Mouse (Mus musculus): Measurements from ENCODE around the gene Prc1. TPM values are rescaled to one million over a fixed set of nuclear protein-coding genes. Genes with fewer than 3 reads are reported as not detected.

Gene Prc1
- 121 and 130 TPM in 2 replicates for polyA plus RNA-seq (2015; fragmentation: Nextera tagmentation; extraction: Ambion mirVana)

GRCm38 (mm10) chr7:80294062-80294763 is at the start of gene Prc1:
Prc1 (plus strand) TSS chr7:80294450.
- H3K36me3 ChIP-seq: peaks cover 17% of the 10 kb centered on the region
- H3K27ac ChIP-seq: peak within 1 kb of the TSS; percentile 88
- H3K4me3 ChIP-seq: peak within 1 kb of the TSS; percentile 88
- WGBS: under 1% methylated on average over 52 of the region's 52 CpGs
- peak within 1 kb of the TSS; percentile 72 for H3K4me2 ChIP-seq
- peaks cover 23% of the 10 kb centered on the region for H3K4me1 ChIP-seq
- H3K9ac ChIP-seq: peak within 1 kb of the TSS; percentile 87
- no peaks in the 10 kb centered on the region for H3K27me3 ChIP-seq
- H3K9me3 ChIP-seq: no peaks in the 10 kb centered on the region
- ATAC-seq (ENCODE audit: insufficient number of reproducible peaks, insufficient read depth, low FRiP score, low TSS enrichment, low read depth): peak; percentile 99

GRCm38 (mm10) chr7:80244851-80245250 is 49.4 kb upstream of the Prc1 start:
- Histone ChIP-seq H3K36me3 (peaks cover 14% of the 10 kb centered on the region), H3K27ac (no peak overlapping the region), H3K4me3 (no peak overlapping the region), H3K4me2 (no peak overlapping the region), H3K9me3 (peaks cover 3% of the 10 kb centered on the region; the same call in 1 of the 2 replicates), H3K4me1 (no peaks in the 10 kb centered on the region), H3K9ac (no peak overlapping the region), H3K27me3 (no peaks in the 10 kb centered on the region)
- ATAC-seq (ENCODE audit: insufficient number of reproducible peaks, insufficient read depth, low FRiP score, low TSS enrichment, low read depth): no peak
- 91% methylated on average over 4 of the region's 4 CpGs for WGBS

GRCm38 (mm10) chr7:80246148-80246721 is 48.0 kb upstream of the Prc1 start, which contains the start of gene Ttll13:
Ttll13 (plus strand) TSS chr7:80246376.
- no peaks in the 10 kb centered on the region for H3K4me1 ChIP-seq
- peak within 1 kb of the TSS; percentile 60 for H3K27ac ChIP-seq
- peak within 1 kb of the TSS; percentile 66 for H3K4me2 ChIP-seq
- peak within 1 kb of the TSS; percentile 65 for H3K4me3 ChIP-seq
- peak; percentile 94 for ATAC-seq (ENCODE audit: insufficient number of reproducible peaks, insufficient read depth, low FRiP score, low TSS enrichment, low read depth)
- peak within 1 kb of the TSS; percentile 78 for H3K9ac ChIP-seq
- H3K36me3 ChIP-seq: peaks cover 5% of the 10 kb centered on the region; the same call in 1 of the 2 replicates
- WGBS: under 1% methylated on average over 48 of the region's 48 CpGs
- no peaks in the 10 kb centered on the region for H3K27me3 ChIP-seq
- peaks cover 3% of the 10 kb centered on the region; the same call in 1 of the 2 replicates for H3K9me3 ChIP-seq

GRCm38 (mm10) chr7:80246859-80247258 is 47.4 kb upstream of the Prc1 start:
- Histone ChIP-seq H3K4me2 (peak overlapping the region; percentile 66), H3K9ac (peak overlapping the region; percentile 78; the same call in 1 of the 2 replicates), H3K4me3 (peak overlapping the region; percentile 65), H3K36me3 (no peaks in the 10 kb centered on the region; the same call in 1 of the 2 replicates), H3K4me1 (no peaks in the 10 kb centered on the region), H3K27me3 (no peaks in the 10 kb centered on the region), H3K9me3 (peaks cover 3% of the 10 kb centered on the region; the same call in 1 of the 2 replicates), H3K27ac (no peak overlapping the region)
- no peak for ATAC-seq (ENCODE audit: insufficient number of reproducible peaks, insufficient read depth, low FRiP score, low TSS enrichment, low read depth)
- WGBS: 66% methylated on average over 7 of the region's 7 CpGs

- WGBS: 84% methylated on average over 7 of the region's 7 CpGs
These were observed 41.8 kb upstream of the Prc1 start for GRCm38 (mm10) chr7:80252437-80252836.

GRCm38 (mm10) chr7:80252886-80253285 is 41.4 kb upstream of the Prc1 start:
- ATAC-seq (ENCODE audit: insufficient number of reproducible peaks, insufficient read depth, low FRiP score, low TSS enrichment, low read depth): no peak
- 86% methylated on average over 11 of the region's 11 CpGs for WGBS
- H3K9me3 ChIP-seq: no peaks in the 10 kb centered on the region

More at GRCm38 (mm10) chr7:80252437-80252836, 41.8 kb upstream of the Prc1 start:
- Histone ChIP-seq H3K27me3 (peaks cover 21% of the 10 kb centered on the region), H3K9ac (no peak overlapping the region), H3K4me3 (no peak overlapping the region), H3K4me1 (no peaks in the 10 kb centered on the region), H3K36me3 (no peaks in the 10 kb centered on the region), H3K27ac (no peak overlapping the region), H3K9me3 (no peaks in the 10 kb centered on the region), H3K4me2 (no peak overlapping the region)
- no peak for ATAC-seq (ENCODE audit: insufficient number of reproducible peaks, insufficient read depth, low FRiP score, low TSS enrichment, low read depth)

GRCm38 (mm10) chr7:80255981-80256380 is 38.3 kb upstream of the Prc1 start:
- Histone ChIP-seq H3K4me2 (no peak overlapping the region), H3K9me3 (no peaks in the 10 kb centered on the region), H3K36me3 (no peaks in the 10 kb centered on the region), H3K4me3 (no peak overlapping the region), H3K9ac (no peak overlapping the region), H3K4me1 (peaks cover 5% of the 10 kb centered on the region; the same call in 1 of the 2 replicates), H3K27me3 (peaks cover 48% of the 10 kb centered on the region), H3K27ac (no peak overlapping the region)
- no peak for ATAC-seq (ENCODE audit: insufficient number of reproducible peaks, insufficient read depth, low FRiP score, low TSS enrichment, low read depth)
- 79% methylated on average over 2 of the region's 2 CpGs for WGBS

More at GRCm38 (mm10) chr7:80252886-80253285, 41.4 kb upstream of the Prc1 start:
- Histone ChIP-seq H3K4me2 (no peak overlapping the region), H3K36me3 (no peaks in the 10 kb centered on the region), H3K4me3 (no peak overlapping the region), H3K27me3 (peaks cover 26% of the 10 kb centered on the region), H3K9ac (no peak overlapping the region), H3K4me1 (no peaks in the 10 kb centered on the region), H3K27ac (no peak overlapping the region)

- H3K27me3 ChIP-seq: peaks cover 48% of the 10 kb centered on the region
- no peaks in the 10 kb centered on the region for H3K9me3 ChIP-seq
- H3K4me3 ChIP-seq: no peak overlapping the region
- 59% methylated on average over 2 of the region's 2 CpGs for WGBS
- ATAC-seq (ENCODE audit: insufficient number of reproducible peaks, insufficient read depth, low FRiP score, low TSS enrichment, low read depth): no peak
- no peak overlapping the region for H3K9ac ChIP-seq
- H3K36me3 ChIP-seq: no peaks in the 10 kb centered on the region
- H3K4me1 ChIP-seq: peaks cover 13% of the 10 kb centered on the region
- no peak overlapping the region for H3K27ac ChIP-seq
- H3K4me2 ChIP-seq: no peak overlapping the region
These were observed 36.5 kb upstream of the Prc1 start for GRCm38 (mm10) chr7:80257706-80258105.

- peak; percentile 69 for ATAC-seq (ENCODE audit: insufficient number of reproducible peaks, insufficient read depth, low FRiP score, low TSS enrichment, low read depth)
- 26% methylated on average over 40 of the region's 40 CpGs for WGBS
- H3K4me2 ChIP-seq: peak within 1 kb of the TSS; percentile 86
These were observed 33.5 kb upstream of the Prc1 start, which contains the start of gene Ngrn for GRCm38 (mm10) chr7:80260625-80261371. Ngrn (plus strand) TSS chr7:80261215.

GRCm38 (mm10) chr7:80261372-80261990 is 32.8 kb upstream of the Prc1 start:
- Histone ChIP-seq H3K4me2 (peak overlapping the region; percentile 86), H3K9ac (peak overlapping the region; percentile 91), H3K36me3 (peaks cover 32% of the 10 kb centered on the region), H3K4me1 (peaks cover 13% of the 10 kb centered on the region), H3K27me3 (peaks cover 33% of the 10 kb centered on the region), H3K9me3 (no peaks in the 10 kb centered on the region), H3K27ac (peak overlapping the region; percentile 83), H3K4me3 (peak overlapping the region; percentile 89)
- under 1% methylated on average over 32 of the region's 32 CpGs for WGBS
- ATAC-seq (ENCODE audit: insufficient number of reproducible peaks, insufficient read depth, low FRiP score, low TSS enrichment, low read depth): 0 out of 2 replicates have a peak, but pooled peaks have one; percentile 38

More at GRCm38 (mm10) chr7:80260625-80261371, 33.5 kb upstream of the Prc1 start, which contains the start of gene Ngrn:
- Histone ChIP-seq H3K9ac (peak within 1 kb of the TSS; percentile 91), H3K27me3 (peaks cover 33% of the 10 kb centered on the region), H3K36me3 (peaks cover 25% of the 10 kb centered on the region), H3K4me1 (peaks cover 13% of the 10 kb centered on the region), H3K9me3 (no peaks in the 10 kb centered on the region), H3K27ac (peak within 1 kb of the TSS; percentile 83), H3K4me3 (peak within 1 kb of the TSS; percentile 89)

- Histone ChIP-seq H3K4me2 (no peak overlapping the region), H3K4me3 (no peak overlapping the region), H3K4me1 (peaks cover 17% of the 10 kb centered on the region), H3K9me3 (no peaks in the 10 kb centered on the region), H3K36me3 (peaks cover 38% of the 10 kb centered on the region), H3K9ac (no peak overlapping the region), H3K27me3 (peaks cover 6% of the 10 kb centered on the region), H3K27ac (no peak overlapping the region)
- 93% methylated on average over 12 of the region's 12 CpGs for WGBS
- no peak for ATAC-seq (ENCODE audit: insufficient number of reproducible peaks, insufficient read depth, low FRiP score, low TSS enrichment, low read depth)
These were observed 29.6 kb upstream of the Prc1 start for GRCm38 (mm10) chr7:80264606-80265005.
